Mouse (Mus musculus) embryo, embryonic 9.5 days (tissue): ENCODE measurements at regions not wholly inside any gene's neighbourhood (a gene's known extent, or its start where the extent isn't known, plus 50 kb on each side); places are given as distances from the start of the nearest gene placed in this dataset.

Source experiments
- DNase-seq: peaks from one replicate; pipeline ENCODE4 v3.0.0-alpha.2; 2017; ENCODE audit errors: extremely low spot score

- DNase-seq: no peak
Measured at GRCm38 (mm10) chr12:110332616-110333154, 53.8 kb downstream of the Dio3 start.

DNA sequence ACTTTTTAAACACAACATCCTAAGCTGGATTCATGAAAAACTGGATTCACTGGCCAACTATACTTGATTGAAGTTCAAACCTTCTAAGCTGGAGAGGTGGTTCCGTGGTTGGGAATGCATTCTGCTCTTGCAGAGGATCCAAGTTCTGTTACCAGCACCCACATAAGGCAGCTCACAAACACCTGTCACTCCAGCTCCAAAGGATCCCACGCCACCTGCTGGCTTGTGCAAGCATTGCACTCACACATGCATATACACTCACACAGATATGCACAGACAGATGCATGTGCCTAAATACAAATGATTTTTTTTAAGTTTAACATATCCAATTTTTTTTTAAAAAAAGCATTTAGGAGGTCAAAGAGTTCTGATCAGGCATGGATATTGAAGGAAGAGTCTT is 55.7 kb downstream of the Dio3 start:
- DNase-seq: no peak

DNA sequence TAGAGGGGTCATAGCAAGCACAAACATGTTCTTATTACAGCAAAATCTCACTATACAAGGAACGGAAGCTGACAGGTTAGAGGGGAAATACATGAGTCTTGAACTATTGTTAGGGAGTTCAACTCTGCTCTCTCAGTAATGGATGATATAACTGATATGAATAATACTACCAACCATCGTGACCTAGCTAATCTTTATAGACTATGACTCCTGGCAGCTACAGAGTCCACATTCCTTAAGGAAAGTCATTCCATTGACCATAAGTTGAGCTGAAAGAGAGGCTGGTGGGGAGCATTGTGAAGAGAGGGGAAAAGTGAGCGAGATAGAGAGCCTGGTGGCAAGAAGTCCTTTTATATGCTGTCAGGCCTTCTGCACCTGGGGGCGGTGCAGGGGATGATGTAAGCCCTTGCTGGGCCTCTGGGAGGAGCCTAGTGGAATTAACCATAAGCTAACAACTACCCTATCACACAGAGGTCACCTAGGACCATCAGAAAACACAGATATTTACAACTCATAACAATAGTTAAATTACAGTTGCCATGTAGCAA is 65.5 kb downstream of the Dio3 start:
- no peak for DNase-seq

DNA sequence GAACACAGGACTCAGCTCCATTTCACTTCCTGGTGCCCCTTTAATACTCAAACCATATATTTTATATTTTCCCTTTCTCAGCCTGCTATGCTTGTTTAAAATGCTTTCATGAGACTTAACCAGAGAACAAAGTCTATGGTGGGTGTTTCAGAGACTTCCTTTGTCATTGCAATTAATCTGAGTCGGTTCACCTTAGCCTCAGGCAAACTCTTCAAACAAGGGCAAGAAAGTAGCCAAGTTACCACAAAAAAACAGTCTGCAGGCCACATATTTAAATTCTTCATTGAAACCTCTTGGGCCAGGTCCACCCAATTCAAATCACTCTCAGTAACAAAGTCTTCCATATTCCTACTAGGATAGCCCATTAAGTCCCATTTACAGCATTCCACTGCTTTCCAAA is 70.8 kb downstream of the Dio3 start:
- no peak for DNase-seq

GRCm38 (mm10) chr12:110355851-110356250 is 77.0 kb downstream of the Dio3 start:
- DNase-seq: no peak

- DNase-seq: no peak
Measured at GRCm38 (mm10) chr12:110367102-110367501, 79.8 kb upstream of the Ppp2r5c start.

DNA sequence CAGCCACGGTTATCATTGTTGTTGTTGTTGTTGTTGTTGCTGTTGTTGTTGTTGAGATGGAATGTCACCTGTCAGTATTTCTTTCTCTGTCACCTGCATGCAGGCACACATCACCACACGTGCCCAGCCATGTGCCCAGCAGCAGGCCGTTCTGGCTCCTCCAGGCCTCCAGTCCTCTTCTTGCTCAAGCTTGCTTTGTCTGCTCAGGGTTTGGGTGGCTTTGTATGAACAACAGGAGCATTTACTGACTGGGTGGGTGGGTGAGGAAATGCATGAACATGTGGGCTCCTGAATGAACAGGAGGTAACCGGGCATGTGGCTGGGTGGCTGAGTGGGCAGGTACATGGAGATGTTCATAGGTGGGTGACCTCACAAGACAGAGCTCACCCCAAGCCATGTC is 79.1 kb upstream of the Ppp2r5c start:
- no peak for DNase-seq

GRCm38 (mm10) chr12:110371886-110372690 is 74.8 kb upstream of the Ppp2r5c start:
- DNase-seq: no peak

GRCm38 (mm10) chr12:110372986-110373385 is 73.9 kb upstream of the Ppp2r5c start:
- DNase-seq: no peak

DNA sequence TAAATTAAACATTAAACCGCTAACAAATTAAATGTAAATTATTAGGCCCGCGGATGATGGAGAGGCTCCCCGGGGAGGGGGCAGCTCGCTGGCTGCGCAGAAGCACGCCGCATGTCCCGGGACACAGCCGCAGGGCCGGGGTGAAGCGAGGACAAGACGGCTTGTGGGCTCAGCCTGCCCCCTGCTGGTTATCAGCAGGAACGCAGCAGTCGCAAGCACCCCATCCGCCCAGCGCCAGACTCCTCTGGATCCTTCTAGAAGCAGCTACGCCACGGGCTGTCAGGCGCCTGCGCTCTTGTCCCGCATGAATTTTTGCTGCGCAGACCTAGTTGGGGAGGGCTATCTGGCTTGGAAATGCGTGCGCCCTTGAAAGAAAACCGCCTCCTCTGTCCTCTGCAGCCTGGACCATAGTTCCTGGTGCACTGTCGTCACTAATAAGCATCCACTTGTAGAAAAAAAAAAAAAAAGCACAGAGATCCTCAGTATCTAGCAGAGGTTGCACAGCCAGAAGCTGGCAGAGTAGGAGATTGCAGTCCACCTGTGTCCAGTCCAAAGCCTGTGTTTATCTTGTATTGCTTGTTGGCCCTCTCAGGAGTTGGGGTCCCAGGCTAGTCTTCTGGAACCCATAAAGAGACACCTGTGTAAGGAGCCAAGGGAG is 73.4 kb upstream of the Ppp2r5c start:
- DNase-seq: peak; percentile 84

DNA sequence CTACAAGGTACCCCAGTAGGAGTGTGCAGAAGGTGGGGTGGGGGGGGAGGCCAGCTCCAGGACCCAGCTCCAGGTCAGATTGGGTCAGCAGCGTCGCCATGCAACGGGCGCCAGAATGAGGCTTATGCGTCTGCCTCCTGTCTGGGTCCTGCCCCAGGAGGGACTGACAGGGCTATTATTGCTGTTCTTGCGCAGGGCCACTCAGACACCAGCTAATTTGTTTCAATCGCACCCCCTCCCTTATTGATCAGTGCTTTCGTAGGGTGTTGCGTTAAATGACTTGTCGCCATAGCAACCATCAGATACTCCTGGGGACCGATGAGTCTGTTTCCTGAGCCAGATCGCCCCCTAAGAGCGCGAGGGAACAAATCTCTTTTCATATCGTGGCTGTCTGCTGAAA is 71.8 kb upstream of the Ppp2r5c start:
- no peak for DNase-seq

DNA sequence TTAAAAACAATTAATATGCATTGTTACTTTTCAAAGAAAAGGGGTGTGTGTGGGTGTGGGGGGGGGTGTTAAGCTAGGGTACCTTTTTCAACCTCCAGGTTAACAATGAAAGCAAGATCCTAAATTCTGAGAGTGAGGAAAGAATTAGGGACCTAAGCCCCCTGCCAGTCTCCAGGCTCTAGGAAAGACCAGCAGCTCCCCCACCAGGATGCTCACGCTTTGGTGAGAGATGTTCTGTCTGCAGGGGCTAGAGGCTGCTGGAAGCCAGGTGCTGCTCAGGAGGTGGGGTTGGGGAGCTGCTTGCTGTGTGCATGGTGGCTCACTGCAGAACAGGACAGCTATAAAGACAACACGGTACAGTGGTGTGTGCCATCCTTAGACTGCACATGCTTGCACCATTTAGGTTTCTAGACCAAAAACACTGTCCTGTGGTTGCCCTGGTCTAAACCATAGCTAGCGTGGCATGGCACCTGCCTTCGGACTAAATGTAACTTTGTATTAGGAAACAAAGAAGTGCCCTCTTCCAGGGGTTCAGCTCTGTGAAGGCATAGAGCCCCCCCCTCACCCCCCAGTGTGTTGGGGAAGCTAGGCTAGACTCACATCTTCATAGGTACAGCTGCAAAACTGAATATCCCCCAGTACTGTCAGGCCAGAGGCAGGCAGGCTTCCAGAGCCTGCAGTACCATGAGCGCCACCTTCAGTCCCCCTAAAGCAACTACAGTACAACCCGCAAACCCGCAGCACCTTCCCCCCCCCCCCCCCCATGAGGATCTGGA is 70.7 kb upstream of the Ppp2r5c start:
- no peak for DNase-seq

DNA sequence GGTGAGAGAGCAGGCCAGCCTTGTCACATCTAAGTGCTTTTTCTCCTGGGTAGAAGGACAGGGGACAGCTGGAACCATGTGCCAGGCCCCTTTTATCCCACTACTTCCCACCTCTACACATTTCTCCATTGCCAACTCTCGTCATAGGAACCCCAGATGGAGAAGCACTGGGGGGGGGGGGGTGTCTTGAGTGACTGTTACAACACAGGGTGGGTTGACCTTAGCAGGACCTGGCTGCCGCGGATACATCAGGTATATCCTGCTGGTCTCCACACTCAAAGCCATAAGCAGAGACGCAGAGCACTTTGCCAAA is 70.1 kb upstream of the Ppp2r5c start:
- DNase-seq: no peak

GRCm38 (mm10) chr12:110377306-110377705 is 69.6 kb upstream of the Ppp2r5c start:
- DNase-seq: no peak

DNA sequence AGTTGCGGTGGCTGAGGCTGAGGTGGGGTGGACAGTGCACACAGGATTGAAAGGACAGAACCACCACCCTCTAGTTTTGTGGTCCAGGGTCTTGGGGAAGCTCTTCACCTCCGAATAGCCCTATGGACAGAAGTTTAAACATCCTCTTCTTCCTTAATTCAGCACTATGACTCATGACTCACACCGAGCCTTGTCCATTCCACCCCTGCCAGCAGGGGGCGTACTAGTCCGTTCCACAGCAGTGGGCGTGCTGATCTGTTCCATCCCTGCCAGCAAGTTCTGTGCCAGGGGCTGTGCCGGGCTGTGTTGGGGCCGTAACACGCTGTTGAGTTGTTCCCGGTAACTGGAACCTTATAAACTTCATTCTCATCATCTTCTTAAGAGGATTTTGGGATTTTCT is 69.2 kb upstream of the Ppp2r5c start:
- DNase-seq: no peak

GRCm38 (mm10) chr12:110378302-110378701 is 68.6 kb upstream of the Ppp2r5c start:
- no peak for DNase-seq

DNA sequence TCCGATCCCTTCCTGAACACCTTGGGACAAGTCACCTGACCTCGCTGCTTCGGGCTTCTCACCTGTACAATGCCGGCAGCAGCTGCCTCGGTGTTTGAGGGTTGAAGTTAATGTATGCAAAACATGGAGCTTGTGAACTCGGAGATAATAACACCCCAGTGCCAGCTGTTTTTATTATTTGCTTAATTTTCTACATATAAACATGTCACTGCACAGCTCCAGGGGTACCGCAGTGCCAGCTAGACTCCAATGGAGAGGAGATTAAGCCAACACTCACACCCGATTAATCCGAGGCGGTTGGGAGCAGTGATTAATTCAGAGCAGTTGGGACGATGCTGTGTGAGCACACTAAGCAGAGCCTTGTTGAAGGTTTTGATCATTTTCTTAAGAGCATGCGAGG is 67.2 kb upstream of the Ppp2r5c start:
- DNase-seq: no peak

GRCm38 (mm10) chr12:110380831-110381750 is 65.8 kb upstream of the Ppp2r5c start:
- no peak for DNase-seq

DNA sequence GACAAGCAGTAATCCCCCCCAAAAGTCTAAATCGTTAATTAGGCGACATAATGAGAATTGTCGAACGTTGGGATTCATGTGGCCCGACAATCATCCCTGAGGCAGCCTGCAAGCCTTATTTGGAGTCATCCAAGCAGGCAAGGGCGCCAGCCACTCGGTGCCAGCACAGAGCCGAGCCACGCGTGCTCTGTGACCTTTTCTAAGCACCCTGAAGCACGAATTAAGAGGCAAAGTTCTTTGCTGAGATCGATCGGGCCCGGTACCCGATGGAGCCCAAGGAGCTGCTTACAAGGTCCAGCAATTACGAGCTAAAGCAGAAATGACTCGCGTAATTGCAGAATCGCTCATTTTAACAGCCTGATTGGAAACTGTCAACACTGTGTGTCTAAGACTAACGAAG is 61.9 kb upstream of the Ppp2r5c start:
- no peak for DNase-seq

GRCm38 (mm10) chr12:110385801-110386599 is 60.9 kb upstream of the Ppp2r5c start:
- DNase-seq: no peak
